Mouse (Mus musculus): ENCODE measurements around the gene Kcnq2. TPM values are rescaled to one million over a fixed set of nuclear protein-coding genes. Genes with fewer than 3 reads are reported as not detected.

The Kcnq2 gene
- total and polyA plus RNA-seq, 3 experiments, result 0.19 to 0.57 TPM; not detected in 1

DNA sequence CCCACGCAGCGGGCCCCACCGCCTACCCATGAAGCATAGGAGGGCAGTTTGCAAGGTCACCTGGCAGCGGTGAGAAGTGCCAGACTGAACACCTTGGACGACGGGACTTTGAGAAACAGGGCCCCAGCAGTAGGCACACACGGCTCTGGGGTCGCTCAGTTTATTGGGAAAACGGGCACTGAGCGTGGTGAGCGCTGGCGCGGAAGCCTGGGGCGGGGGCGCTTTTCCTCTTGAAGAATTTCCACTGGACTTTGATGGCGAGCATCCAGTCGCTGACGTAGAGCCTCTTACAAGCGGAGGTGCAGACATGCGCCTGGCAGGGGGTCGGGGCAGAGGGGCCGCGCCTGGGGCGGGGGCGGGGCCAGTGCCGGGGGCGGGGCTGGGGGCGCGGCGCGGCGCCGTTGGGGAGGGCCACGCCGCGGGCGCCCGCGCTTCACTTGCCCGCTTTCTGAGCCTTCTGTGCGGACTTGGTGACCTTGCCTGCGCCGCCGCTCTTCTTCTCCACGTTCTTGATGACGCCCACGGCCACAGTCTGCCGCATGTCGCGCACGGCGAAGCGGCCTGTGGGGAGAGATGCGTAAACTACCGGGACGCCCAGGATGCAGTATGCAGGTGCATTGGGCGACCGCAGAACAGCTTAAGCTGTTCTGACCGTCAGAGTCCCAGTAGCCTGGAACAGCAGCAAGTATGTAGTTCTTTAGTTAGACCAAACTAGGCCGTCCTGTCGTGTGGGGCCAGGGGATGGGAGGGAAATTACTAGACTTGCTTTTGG, 12.6 kb upstream of the Kcnq2 start:
- no peak overlapping the region for H3K4me3 ChIP-seq (ENCODE audit: control insufficient read depth in 1 of 2, insufficient read depth in 1 of 2, low read depth in 2 of 2, low read length in 2 of 2)
- H3K27me3 ChIP-seq (ENCODE audit: control insufficient read depth in 1 of 2, insufficient read depth in 2 of 2, low read length in 2 of 2), result no peaks in the 10 kb centered on the region
- no peak for DNase-seq (ENCODE audit: low read depth, low spot score)
- H3K27ac ChIP-seq (ENCODE audit: control insufficient read depth, low read depth, low read length), result no peak overlapping the region
- no peaks in the 10 kb centered on the region for H3K9me3 ChIP-seq (replicated peaks; ENCODE audit: insufficient read depth, low read length)
- H3K4me1 ChIP-seq (ENCODE audit: control insufficient read depth in 1 of 2, insufficient read depth in 2 of 2, low read length in 2 of 2), result no peaks in the 10 kb centered on the region
- H3K9ac ChIP-seq (ENCODE audit: control insufficient read depth, low read depth, low read length, poor library complexity, severe bottlenecking), result no peak overlapping the region
- H3K79me2 ChIP-seq (ENCODE audit: control insufficient read depth, insufficient read depth, low read length, poor library complexity), result no peaks in the 10 kb centered on the region
- no peak for TF ChIP-seq TBP (IDR thresholded peaks at IDR 0.05; ENCODE audit: low read depth, low read length)
- no peak for TF ChIP-seq USF2 (IDR thresholded peaks at IDR 0.05; ENCODE audit: borderline replicate concordance in 1 of 2, insufficient read depth in 1 of 2, low read depth in 1 of 2, low read length in 2 of 2)
- TF ChIP-seq NELFE (IDR thresholded peaks at IDR 0.05; ENCODE audit: low read depth, low read length), result no peak
- TF ChIP-seq ZKSCAN1 (IDR thresholded peaks at IDR 0.05; ENCODE audit: low read depth, low read length), result no peak
- no peak for TF ChIP-seq MAZ (IDR thresholded peaks at IDR 0.05; ENCODE audit: low read depth, low read length)
- TF ChIP-seq USF1 (IDR thresholded peaks at IDR 0.05; ENCODE audit: low read depth, low read length), result no peak
- no peak for TF ChIP-seq TAL1 (IDR thresholded peaks at IDR 0.05; ENCODE audit: low read length)
- no peak for TF ChIP-seq ZNF384 (IDR thresholded peaks at IDR 0.05; ENCODE audit: low read depth, low read length)
- no peak for TF ChIP-seq EP300 (IDR thresholded peaks at IDR 0.05; ENCODE audit: low read depth in 1 of 2, low read length in 2 of 2)
- no peak for TF ChIP-seq KAT2A (conservative IDR thresholded peaks at IDR 0.05; ENCODE audit: low read depth, low read length)
- TF ChIP-seq POLR2AphosphoS5 (IDR thresholded peaks at IDR 0.05; ENCODE audit: borderline replicate concordance, low read depth, low read length), result no peak
- no peak for TF ChIP-seq ZC3H11A (IDR thresholded peaks at IDR 0.05; ENCODE audit: low read depth, low read length)
- TF ChIP-seq CTCF (IDR thresholded peaks at IDR 0.05 in 2 of 3, conservative IDR thresholded peaks at IDR 0.05 in 1 of 3; ENCODE audit: control insufficient read depth in 1 of 3, insufficient read depth in 1 of 3, low read depth in 2 of 3, low read length in 3 of 3, poor library complexity in 1 of 3, severe bottlenecking in 1 of 3), result no peak
- TF ChIP-seq MAX (IDR thresholded peaks at IDR 0.05; ENCODE audit: low read length), result no peak
- no peak for TF ChIP-seq GATA1 (IDR thresholded peaks at IDR 0.05; ENCODE audit: low read depth, low read length)
- no peak for TF ChIP-seq SIN3A (IDR thresholded peaks at IDR 0.05; ENCODE audit: low read length)
- TF ChIP-seq NRF1 (IDR thresholded peaks at IDR 0.05; ENCODE audit: insufficient read depth, low read depth, low read length, poor library complexity, severe bottlenecking), result no peak
- no peaks in the 10 kb centered on the region for H3K36me3 ChIP-seq (ENCODE audit: control insufficient read depth in 1 of 2, insufficient read depth in 2 of 2, low read length in 2 of 2)

GRCm38 (mm10) chr2:181146976-181147545, 12.0 kb upstream of the Kcnq2 start:
- H3K9ac ChIP-seq (ENCODE audit: control insufficient read depth, low read depth, low read length, poor library complexity, severe bottlenecking), result no peak overlapping the region
- no peak overlapping the region for H3K4me3 ChIP-seq (ENCODE audit: control insufficient read depth in 1 of 2, insufficient read depth in 1 of 2, low read depth in 2 of 2, low read length in 2 of 2)
- no peak overlapping the region for H3K27ac ChIP-seq (ENCODE audit: control insufficient read depth, low read depth, low read length)
- H3K9me3 ChIP-seq (replicated peaks; ENCODE audit: insufficient read depth, low read length), result no peaks in the 10 kb centered on the region
- no peaks in the 10 kb centered on the region for H3K36me3 ChIP-seq (ENCODE audit: control insufficient read depth in 1 of 2, insufficient read depth in 2 of 2, low read length in 2 of 2)
- no peak for DNase-seq (ENCODE audit: low read depth, low spot score)
- H3K27me3 ChIP-seq (ENCODE audit: control insufficient read depth in 1 of 2, insufficient read depth in 2 of 2, low read length in 2 of 2), result peaks cover 0 to 1% of the 10 kb centered on the region in 2 experiments; a peak in 1 of 4 replicates
- H3K4me1 ChIP-seq (ENCODE audit: control insufficient read depth in 1 of 2, insufficient read depth in 2 of 2, low read length in 2 of 2), result no peaks in the 10 kb centered on the region
- H3K79me2 ChIP-seq (ENCODE audit: control insufficient read depth, insufficient read depth, low read length, poor library complexity), result no peaks in the 10 kb centered on the region
- TF ChIP-seq MYC (IDR thresholded peaks at IDR 0.05; ENCODE audit: low read depth, low read length) (no peak), GATA1 (IDR thresholded peaks at IDR 0.05; ENCODE audit: low read depth, low read length) (no peak), ZMIZ1 (IDR thresholded peaks at IDR 0.05; ENCODE audit: low read depth, low read length) (no peak), POLR2AphosphoS5 (IDR thresholded peaks at IDR 0.05; ENCODE audit: borderline replicate concordance, low read depth, low read length) (no peak), POLR2AphosphoS2 (IDR thresholded peaks at IDR 0.05; ENCODE audit: low read length) (no peak), TAL1 (IDR thresholded peaks at IDR 0.05; ENCODE audit: low read length) (no peak)
